Mouse (Mus musculus): ENCODE results near the gene Aqp12.

DNA sequence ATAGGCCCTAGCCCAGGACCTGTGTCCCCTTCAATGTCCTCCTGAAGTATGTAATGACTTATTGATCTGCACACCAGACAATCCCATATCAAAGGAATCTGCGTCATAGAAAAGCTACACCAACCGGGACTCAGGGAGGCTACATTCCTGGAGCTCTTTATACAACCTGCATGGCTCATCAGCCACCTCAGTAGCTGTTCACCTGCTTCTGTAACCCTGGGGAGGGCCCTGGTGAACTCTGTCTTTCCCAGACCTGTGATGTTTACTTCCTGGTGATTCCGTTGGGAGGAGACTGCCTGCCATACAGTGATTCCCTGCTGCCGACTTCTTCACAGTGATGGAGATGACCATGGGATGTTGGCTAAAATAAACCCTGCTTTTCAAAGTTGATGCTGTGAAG, 17.2 kb upstream of the Aqp12 start:
- TF ChIP-seq CTCF (conservative IDR thresholded peaks at IDR 0.05; ENCODE audit: insufficient read depth, insufficient read length, low read depth, low read length) (no peak), POLR2A (IDR thresholded peaks at IDR 0.05; ENCODE audit: low read depth, low read length) (no peak)

Data from kidney, adult 2 months (tissue).